Mouse (Mus musculus) cerebellum, adult 8-10 months (tissue): ENCODE results near the gene Idua.
"Not testable (repeated sequence)": the region's sequence is repeated elsewhere in the genome, so short reads cannot be mapped to it uniquely, and the experiment has no call there.

Experiments used
- DNase-seq: peaks from one replicate; pipeline ENCODE4 v3.0.0; 2022

Gene Idua

DNA sequence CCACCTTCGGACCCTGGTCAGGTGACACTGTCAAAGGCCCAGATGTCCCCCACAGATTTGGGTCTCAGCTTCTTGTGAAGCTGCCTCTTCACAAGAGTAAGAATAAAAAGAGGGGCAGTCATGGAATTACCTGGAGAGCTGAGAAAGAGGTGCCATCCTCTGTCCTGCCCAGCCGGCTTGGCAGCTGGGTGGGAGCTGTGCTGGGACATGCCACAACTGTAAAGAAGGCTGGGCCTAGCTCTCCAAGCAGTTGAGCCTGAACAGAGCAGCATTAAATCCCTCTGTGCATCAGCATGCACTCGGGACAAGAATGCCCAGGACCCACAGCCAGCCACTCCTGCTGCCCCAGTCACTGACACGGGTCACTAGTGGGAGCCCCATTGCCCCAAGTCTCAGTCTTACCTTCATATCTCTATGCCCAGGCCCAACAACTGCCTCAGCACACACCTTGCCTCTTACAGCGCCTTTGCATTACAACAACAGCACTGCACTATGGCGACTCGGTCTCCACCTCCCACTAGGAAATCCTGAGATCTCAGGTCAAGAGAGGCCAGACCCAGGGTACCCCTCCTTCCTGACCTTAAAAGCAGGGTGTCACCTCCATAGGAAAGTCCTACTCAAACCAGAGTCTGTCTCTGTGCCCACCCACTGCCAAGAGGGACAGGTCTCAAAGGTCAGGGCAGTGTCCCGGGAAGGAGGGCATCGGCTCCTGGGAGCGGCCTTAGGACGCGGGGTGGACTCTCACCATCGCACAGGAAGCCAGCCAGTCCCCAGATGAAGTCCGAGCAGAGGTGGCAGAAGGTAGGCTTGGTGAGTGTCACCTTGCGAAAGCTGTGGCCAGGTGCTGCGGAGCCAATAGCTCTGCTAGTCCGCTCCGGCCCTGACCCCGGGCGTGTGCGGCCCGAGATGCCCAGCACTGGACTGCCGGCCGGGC lies at the start of gene Idua:
Idua (plus strand) TSS at position 634 of the 934 bp plus-strand sequence.
- DNase-seq = no peak

DNA sequence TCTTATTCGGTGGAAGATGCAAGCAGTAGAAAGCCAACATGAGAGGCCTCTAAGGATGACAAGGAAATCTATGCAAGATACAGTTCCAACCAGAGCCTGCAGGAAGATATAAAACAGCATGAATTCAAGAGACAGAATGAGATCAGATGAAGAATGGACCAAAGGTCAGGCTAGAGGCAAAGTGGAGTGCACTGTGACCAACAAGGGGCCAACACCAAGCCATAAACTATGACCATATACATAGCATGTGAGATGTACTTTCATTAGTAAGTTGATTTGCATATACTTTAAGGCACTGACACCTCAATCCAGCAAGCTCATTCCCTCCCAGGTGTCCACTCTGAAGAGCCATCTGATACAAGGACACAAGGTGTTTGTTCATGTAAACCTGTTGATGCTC lies 49.7 kb upstream of the Idua start:
- DNase-seq = no peak

DNA sequence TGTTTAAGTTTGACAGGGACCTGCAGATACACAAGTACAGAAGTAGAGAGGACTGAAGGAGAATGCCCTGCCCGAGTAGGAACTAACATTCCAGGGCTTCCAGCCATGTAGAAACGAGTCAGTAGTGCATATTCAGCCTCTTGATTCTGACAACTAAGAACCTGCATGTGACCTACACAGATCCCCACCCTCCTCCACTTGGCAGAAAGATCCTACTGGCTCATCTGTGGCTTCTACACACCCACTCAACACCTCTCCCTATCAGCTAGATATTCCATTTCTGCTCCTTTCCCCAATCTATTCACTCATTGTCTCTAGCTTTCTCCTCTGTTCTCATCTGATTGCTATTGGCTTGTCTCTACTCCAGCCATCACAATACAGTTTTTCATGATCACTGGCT lies 38.3 kb upstream of the Idua start:
- no peak for DNase-seq

DNA sequence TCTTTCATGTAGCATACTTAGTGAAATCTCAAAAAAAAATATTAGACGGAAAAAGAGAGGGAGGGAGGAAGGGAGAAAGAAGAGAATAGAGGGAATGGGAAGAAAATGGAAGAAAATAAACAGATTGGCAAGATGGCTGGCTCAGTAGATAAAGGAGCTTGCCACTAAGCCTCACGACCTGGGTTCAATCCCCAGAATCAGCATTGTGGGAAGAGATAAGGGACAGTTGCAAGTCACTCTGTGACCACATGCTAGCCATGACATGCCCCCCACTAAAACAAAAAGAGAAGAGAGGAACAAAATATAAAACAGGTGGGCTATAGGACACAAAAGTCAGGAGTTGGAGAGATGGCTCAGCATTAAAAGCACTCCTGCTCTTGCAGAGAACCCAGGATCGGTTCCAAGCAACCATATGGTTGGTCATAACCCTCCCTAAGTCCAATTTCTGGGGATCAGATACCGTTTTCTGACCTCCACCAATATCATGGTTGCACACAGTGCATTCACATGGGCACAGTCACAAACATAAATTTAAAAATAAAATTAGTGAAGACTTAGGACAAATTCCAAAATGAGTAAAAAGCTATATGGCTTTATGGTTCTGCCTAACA lies 34.0 kb upstream of the Idua start:
- DNase-seq = no peak

DNA sequence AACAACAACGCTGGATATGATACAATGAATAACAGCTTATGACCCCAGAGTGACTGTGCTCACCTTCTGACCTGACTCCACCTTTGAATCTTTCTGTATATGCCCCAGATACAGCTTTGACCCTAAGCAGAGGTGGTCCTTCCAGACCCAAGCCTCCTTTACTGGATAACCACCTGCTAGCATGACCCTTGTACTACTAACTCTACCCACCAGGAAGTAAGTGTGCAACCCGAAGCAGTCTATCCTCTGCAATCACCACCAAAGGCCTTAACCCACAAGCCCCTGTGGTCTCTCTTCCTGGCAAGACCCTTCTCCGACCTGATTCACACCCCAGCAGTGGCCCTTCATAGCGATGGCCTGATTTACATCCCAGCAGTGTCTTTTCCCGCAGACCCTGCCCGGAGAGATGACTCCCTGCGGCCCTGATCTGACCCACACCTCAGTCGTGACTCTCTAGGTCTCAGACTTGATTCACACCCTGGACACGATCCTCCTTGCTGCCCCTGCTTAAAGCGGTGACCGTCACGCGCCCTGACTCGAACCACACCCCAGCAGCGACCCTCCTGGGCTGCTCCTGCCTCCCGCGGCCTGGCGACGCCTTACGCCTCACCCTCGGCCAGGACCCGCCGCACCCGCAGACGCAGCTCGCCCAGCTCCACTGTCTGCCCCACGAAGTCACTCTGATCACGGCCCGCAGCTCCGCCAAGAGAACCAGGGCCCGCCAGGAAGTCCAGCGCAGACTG lies 31.1 kb upstream of the Idua start:
- DNase-seq = no peak

DNA sequence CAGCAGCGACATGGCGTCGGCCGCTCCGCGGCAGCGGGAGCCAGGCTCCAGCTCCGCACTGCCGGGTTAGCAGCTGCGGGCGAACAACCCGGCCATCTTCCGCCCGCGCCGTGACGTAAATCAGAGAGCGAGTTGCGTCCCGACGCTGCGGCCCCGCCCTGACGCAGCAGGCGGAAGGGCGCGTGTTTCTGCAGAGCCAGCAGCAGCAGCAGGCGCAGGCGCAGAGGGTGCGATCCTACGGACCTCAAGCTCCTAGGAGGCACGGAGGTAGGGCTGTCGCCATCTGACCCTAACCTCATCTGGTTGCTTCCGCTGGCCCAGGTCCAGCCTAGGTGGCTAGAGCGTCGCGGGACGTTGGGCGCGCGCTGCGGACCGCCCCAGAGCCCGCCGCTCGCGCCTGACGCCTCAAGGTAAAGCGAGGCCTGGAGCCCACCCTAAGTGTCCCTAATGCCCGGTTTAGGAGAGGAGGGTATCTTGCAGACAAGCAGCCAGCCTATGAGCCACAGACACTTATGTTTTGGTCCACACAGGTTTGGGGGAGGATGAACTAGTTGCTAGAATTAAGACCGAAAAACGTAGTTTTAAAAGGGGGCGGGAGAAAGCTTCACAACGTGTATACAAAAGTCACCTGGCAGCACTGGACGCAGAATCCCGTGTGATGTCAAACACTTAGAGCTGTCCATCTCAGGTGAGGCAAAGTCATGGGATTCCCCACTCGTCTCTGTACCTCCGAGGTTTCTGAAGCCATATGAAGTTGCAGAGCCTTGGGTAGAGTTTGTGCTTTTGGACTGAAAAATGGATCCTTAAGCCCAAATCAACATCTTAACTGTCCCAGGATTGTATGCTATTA lies 30.3 kb upstream of the Idua start, which contains the start of the genes Gak and Tmem175:
Gak (minus strand) TSS at position 122 of the 850 bp plus-strand sequence.
Tmem175 (plus strand) TSS at position 137 of the 850 bp plus-strand sequence.
- peak; percentile 90 for DNase-seq

DNA sequence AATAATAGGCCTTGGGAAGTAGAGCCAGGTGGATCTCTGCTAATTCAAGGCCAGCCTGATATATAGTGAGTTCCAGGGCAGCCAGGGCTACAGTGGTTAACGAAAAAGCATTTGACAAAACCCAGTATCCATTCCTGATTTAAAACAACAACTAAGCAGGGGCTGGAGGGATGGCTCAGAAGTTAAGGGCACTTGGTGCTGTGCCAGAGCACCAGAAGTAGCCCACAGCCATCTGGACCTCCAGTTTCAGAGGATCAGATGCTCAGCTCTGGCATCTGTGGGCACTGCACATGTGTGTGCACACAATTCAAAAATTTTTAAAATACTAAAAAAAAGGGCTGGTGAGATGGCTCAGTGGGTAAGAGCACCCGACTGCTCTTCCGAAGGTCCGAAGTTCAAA lies 26.5 kb upstream of the Idua start:
- DNase-seq = no peak

DNA sequence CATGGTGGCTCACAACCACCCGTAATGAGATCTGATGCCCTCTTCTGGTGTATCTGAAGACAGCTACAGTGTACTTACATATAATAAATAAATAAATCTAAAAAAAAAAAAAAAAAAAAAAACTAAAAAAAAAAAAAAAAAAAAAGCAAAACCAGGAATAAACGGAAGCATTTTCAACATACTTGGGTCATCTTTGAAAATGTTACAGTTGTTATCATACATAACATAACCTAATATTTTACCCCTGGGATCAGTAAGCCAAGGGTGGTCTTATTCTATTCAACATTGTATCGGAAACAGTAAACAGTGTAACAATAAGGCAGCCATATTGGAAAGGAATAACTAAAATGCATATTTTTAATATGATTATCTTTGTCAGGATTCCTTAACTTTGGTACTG lies 26.0 kb upstream of the Idua start:
- DNase-seq = not testable (repeated sequence)

DNA sequence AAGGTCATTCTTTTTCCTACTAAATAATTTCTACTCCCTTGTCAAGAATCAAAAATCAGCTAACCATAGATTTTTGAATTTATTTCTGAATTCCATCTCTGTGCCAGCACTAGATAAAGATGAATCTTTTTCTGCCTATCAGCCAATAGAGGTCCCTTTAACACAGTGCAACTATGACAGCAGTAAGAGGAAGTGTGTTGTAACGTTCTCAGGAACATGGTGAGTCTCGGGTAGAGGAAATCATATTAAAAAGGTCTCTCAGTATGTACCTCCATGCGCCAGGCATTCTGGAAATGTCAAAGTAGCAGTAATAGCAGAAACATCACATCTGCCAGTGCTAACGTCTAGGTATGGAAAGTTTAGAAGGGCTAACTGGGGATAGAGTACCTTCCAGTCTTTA lies 24.0 kb upstream of the Idua start:
- DNase-seq = no peak

DNA sequence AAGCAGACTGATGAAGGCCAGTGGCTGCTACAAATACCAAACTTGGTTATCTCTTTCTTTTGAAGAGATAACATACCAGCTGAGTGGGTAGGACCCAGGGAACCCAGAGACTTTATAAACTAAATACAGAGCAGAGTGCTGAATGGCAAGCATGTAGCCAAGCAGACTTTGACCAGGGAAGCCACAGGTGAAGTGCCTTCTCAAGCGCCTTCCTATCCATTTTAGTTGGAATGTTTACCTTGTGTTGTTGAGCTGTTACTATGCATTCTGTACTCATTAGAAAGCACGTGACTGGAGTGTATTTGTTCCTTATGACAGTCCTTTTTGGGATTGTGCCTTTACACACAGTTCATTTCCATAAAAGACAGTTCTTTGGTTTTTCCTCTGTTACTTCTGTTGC lies 16.5 kb upstream of the Idua start:
- DNase-seq = no peak

DNA sequence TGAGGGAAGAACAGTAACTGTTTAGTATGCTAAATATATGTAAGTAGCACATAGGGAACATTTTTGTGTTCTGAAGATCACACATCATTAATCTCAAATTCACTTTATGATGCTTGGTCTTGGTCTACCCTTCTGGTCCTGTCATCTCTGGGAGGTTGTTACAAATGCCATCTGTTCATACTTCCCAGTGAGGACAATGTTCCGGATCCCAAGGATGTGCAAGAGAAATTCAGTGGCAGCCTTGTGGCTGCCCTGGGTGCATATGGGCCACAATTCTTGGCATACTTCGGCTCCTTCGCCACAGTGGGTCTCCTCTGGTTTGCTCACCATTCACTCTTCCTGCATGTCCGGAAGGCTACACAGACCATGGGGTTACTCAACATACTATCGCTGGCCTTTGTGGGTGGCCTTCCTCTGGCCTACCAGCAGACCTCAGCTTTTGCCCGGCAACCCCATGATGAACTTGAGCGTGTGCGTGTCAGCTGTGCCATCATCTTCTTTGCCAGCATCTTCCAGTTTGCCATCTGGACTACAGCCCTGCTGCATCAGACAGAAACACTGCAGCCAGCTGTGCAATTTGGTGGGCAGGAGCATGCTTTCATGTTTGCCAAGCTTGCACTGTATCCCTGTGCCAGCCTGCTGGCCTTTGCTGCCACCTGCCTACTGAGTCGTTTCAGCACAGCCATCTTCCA lies 14.3 kb upstream of the Idua start:
- no peak for DNase-seq

DNA sequence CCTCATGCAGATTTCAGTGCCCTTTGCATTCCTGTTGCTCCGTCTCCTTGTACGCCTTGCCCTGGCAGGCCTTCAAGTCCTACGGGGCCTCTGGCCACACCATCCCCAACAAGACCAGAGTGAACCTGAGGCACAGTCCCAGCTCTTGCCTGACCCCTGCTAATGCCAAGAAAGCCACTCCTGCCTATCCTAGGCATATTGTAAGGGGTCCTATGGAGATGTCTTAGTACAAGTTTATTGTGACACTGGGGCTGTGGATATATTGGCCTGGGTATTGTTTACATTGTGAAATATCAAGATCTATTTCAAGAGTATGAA lies 13.8 kb upstream of the Idua start:
- DNase-seq = no peak

DNA sequence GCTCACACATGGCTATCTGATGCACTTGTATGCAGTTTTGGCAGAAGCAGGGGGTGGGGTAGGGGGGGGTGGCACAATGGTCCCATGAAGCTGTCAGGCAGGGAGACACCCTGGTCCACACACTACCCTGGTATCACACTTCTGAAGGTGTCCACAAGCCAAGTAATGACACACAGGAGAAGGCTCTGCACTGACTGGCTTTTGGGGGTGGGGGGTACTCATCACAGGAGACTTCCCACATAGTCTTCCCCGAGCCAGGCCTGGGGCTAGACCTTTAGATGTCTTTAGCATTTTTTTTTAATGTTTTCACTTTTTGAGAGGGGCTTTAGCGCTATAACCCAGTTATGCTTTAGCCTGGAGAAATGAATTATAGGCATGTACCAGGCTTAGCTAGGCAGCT lies 12.8 kb upstream of the Idua start:
- DNase-seq = no peak

DNA sequence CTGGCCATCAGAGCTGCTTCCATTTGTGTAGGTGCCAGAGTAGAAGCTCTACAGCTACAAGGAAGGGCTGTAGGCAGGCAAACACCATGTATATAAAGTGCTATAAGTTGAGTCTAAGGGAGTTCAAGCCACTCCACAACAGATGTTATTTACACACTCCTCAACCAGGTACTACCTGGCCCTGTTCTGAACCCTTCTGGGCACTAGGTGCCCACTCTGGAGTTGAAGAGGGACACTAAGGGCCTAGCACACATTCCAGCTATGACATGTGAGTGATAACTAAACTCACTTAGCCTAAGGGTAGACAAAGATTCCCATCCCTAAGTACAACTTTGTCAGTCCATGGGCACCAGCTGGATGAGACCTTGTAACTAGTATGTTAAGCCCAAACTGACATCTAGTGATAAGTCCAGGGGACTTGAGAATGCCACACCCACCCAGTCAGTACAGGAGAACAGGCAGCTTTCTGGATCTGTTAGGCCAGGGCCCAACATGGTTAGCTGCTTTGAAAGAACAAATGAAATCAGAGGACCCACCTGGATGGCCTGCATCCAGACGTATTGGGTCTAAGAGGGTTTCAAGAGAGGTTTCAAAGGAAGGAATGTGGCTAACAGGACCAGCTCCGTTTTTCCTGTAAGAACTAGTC lies 12.2 kb upstream of the Idua start:
- no peak for DNase-seq

DNA sequence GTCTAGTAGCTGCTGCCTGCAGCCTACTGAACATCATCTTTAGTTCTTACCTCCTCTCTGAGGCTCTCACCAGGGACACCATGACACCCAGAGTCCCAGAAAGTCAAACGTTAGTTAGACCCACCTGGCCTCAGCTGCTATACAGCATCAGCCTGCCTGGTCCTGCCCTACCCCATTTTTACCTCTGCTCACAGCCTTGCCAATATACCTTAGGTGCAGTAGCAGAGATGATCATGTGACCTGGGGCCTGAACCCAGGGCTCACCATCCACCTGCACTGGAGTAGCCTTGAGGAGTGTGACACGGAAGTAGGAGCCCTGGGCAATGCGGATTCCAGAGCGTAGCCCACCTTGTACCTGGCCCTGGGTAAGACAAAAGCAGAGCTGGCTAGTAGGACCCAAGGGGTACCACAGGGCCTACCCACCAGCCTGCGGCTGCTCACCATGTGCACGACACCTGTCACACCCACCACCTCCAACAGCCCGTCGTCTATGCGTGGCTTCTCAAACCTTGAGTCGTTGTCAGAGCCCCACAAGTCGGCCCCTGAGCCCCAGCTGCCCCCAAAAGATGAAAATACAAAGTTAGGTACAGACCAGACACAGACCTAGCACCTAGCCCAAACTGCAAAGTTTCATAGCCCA lies 11.1 kb upstream of the Idua start:
- no peak for DNase-seq

DNA sequence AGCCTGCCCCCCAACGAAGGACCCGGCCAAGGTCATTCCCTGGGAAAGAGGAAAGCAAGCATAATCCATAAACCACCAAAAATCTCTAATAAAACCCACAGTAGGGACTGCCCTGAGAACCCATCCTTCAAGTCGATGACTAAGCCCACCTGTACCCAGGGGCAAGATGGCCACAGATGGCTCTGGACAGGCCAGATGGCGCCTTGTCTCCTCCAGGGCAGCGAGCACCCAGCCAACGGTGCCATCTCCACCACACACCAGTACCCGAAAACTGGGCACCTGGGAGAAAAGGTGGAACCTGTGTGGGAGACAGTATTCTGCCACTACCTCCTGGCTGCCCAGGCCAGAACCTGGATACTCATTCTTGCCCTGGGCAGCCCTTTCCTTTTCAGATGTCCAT lies 9.8 kb upstream of the Idua start:
- DNase-seq = peak; percentile 58

DNA sequence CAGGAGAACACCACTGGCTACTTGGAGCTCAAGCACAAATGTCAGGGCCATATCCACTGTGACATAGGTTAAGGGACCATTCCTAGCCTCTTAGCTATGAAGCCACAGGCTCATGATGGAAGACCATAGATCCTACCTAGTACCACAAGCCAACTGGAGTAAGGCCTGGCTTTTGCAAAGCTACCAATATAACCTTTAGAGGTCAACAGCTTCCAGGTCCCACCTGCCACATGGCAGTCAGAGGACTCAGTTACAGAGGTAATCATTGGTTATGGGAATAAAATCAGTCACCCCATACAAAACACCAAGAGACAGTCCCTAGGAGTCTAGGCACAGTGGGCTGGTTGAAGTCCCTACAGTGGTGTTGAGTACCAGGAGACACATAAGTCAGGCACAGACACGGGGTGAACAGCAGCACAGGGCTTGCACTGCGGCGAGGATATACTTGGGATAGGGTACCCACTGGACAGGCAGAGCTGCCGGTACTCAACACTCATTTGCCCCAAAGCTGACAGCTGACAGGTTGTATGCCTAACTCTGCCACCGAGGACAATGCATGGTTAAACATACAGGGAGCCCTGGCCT lies 8.9 kb upstream of the Idua start:
- DNase-seq = no peak

DNA sequence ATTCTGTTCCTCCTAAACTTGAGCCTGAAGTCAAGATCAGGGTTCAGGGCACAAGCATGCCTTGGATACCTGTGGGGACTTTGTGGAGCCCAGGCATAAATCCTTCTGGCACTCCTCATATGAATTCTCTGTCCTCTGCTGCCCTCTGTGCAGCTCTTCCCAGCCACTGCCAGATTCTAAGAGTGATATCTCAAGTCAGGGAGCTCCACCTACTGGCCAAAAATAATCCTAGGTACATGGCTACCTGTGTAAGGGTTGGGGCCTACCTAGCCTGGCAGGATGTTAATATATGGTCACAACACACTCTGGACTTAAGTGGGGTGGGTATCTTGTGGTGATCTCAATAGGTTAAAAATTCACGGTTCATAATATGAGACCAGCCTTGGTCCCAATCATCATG lies 8.3 kb upstream of the Idua start:
- DNase-seq = peak; percentile 81

DNA sequence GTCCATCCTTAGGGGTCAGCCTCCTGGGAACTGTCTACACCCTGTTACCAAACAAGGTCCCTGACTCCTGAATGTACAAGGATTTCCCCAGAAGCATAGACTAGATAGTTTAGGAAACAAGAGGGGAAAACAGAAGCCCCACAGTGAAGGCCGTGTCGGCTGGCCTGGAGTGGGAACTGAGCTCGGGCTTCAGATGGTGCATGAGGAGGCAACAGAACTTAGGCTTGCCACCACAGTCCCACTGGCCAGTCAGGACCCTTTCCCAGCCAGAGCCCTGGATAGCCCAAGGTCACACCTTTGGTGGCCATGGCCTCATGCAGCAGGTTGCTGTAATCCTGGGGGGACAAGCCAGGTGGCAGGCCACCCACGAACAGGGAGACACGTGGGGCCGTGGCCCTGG lies 6.8 kb upstream of the Idua start:
- no peak for DNase-seq

DNA sequence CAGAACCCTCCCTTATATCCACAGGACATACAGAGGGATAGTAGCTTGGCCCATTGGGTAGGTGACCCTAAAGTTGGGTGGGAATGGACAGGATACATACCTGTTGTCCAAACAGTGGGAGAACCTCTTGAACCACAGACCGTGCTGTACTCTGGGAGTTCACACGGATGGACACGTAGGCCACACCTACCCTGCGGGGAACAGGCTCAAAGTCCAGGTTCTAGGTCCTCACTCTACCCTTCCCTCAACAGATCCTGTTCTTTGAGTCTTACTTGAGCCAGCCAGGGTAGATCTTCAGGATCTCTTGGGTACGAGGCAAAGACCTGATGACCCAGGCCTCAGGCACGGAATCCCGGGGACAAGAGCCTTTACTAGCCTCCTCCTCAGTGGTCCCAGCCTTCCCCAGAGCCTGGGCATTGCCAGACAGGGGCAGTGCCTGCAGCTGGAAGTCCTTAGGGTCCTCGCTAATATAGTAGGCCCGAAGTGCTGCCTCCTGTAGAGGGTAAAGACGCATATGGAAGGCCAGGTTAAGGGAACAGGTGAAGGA lies 5.6 kb upstream of the Idua start:
- no peak for DNase-seq
